Comparison of ENCODE assay signal across 8 mouse cellular contexts in the genomic region with DNA sequence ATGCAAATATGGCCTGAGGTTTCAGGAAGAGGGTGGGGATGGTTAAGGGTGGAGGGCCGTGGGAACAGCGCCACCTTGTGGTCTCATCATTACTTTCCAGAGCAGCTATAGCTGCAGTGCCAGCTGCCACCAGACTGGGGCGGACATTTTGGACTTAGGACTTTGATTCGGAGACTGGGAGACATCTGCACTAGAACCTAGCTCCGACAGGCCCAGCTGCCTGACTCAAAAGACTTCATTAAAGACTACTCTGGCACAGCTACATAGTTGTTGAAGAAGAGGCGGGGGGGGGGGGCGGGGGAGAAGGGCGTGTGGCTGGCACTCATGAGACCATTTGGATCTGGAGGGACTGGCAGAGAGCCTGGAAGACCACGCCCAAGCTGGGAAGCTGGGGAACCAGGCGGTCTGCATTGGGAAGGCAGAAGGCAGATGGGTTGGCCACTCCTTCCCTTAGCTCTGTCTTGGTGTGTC. TPM values are rescaled to one million over a fixed set of nuclear protein-coding genes. Genes with fewer than 3 reads are reported as not detected.
DNase-seq lines count a peak whose midpoint lies in the region; ATAC-seq and TF ChIP-seq lines count a peak whose summit lies in the region.

No protein-coding gene starts in this region.

- H3K4me1 ChIP-seq in hindbrain, embryonic 12.5 days = no peaks in the 10 kb centered on the region
- peaks cover 3% of the 10 kb centered on the region; the same call in 1 of the 2 replicates for H3K4me1 ChIP-seq in lung, postnatal 0 days (ENCODE audit: insufficient read depth, low read depth, low read length)

- peak; percentile 94 for DNase-seq in MN1 (ENCODE audit: low spot score)
- DNase-seq in cerebellum, adult 9-10 months = peak; percentile 88
- peak; percentile 77 to 78 for DNase-seq in frontal cortex, postnatal 10 days (ENCODE audit: low spot score in 2 of 2)
- peak; percentile 89 to 91 for DNase-seq in layer of hippocampus, postnatal 10 days (ENCODE audit: low spot score in 2 of 2)
- peak; percentile 95 for DNase-seq in lung, postnatal 0 days (ENCODE audit: low spot score)
- peak; percentile 78 for DNase-seq in ovary, postnatal 36 days (ENCODE audit: low spot score)
- DNase-seq in thymus, postnatal 14 days = peak; percentile 75

- H3K36me3 ChIP-seq in hindbrain, embryonic 12.5 days = no peaks in the 10 kb centered on the region
- no peaks in the 10 kb centered on the region for H3K36me3 ChIP-seq in lung, postnatal 0 days (ENCODE audit: insufficient read depth, low read length)

- no peak for TF ChIP-seq EP300 in lung, postnatal 0 days (IDR thresholded peaks at IDR 0.05)

- H3K4me3 ChIP-seq in hindbrain, embryonic 12.5 days = no peak overlapping the region
- H3K4me3 ChIP-seq in lung, postnatal 0 days (ENCODE audit: low read depth, low read length) = no peak overlapping the region

- no peaks in the 10 kb centered on the region for H3K27me3 ChIP-seq in hindbrain, embryonic 12.5 days
- no peaks in the 10 kb centered on the region for H3K27me3 ChIP-seq in lung, postnatal 0 days (replicated peaks; ENCODE audit: insufficient read depth, low read length)

- 14% methylated on average over 10 of the region's 10 CpGs for WGBS in hindbrain, embryonic 12.5 days
- 5% methylated on average over 7 of the region's 10 CpGs for WGBS in lung, postnatal 0 days

- peak; percentile 69 for ATAC-seq in hindbrain, embryonic 12.5 days (ENCODE audit: low FRiP score)
- peak; percentile 90 for ATAC-seq in lung, postnatal 0 days

- H3K9me3 ChIP-seq in hindbrain, embryonic 12.5 days (replicated peaks) = no peaks in the 10 kb centered on the region
- no peaks in the 10 kb centered on the region for H3K9me3 ChIP-seq in lung, postnatal 0 days (ENCODE audit: low read length)

- TF ChIP-seq CTCF in lung, postnatal 0 days (IDR thresholded peaks at IDR 0.05) = peak; percentile 99

- H3K9ac ChIP-seq in hindbrain, embryonic 12.5 days = no peak overlapping the region
- 0 out of 2 replicates have a peak overlapping the region, but pooled peaks have one; percentile 6 for H3K9ac ChIP-seq in lung, postnatal 0 days (replicated peaks; ENCODE audit: low read depth)

- H3K4me2 ChIP-seq in hindbrain, embryonic 12.5 days (replicated peaks) = peak overlapping the region; percentile 28; the same call in 1 of the 2 replicates
- peak overlapping the region; percentile 28; the same call in 1 of the 2 replicates for H3K4me2 ChIP-seq in lung, postnatal 0 days (replicated peaks; ENCODE audit: low read depth, low read length)

- H3K27ac ChIP-seq in hindbrain, embryonic 12.5 days = no peak overlapping the region
- H3K27ac ChIP-seq in lung, postnatal 0 days (ENCODE audit: low read length) = no peak overlapping the region

RNA-seq across cellular contexts. Expression of a gene that starts 21.4 kb away (rescaled TPM):
- 25.3 and 30.2 TPM in 2 replicates for polyA plus RNA-seq in hindbrain, embryonic 12.5 days (2016; fragmentation: Nextera tagmentation; extraction: Ambion mirVana)
- 100 to 1,000 TPM; 137 to 138 TPM for total RNA-seq in layer of hippocampus, postnatal 10 days (2021)
- 82.5 and 88.3 TPM in 2 replicates for polyA plus RNA-seq in lung, postnatal 0 days (2015; fragmentation: Nextera tagmentation; extraction: Ambion mirVana)

RNA-seq across cellular contexts. Expression of a gene that starts 45.4 kb away (rescaled TPM):
- polyA plus RNA-seq in hindbrain, embryonic 12.5 days (2016; fragmentation: Nextera tagmentation; extraction: Ambion mirVana) = 1.6 and 2.3 TPM in 2 replicates
- total RNA-seq in layer of hippocampus, postnatal 10 days (2021) = 100 to 1,000 TPM; 406 to 434 TPM
- 19.7 and 21.5 TPM in 2 replicates for polyA plus RNA-seq in lung, postnatal 0 days (2015; fragmentation: Nextera tagmentation; extraction: Ambion mirVana)
